Mouse (Mus musculus) lung, adult 2 months (tissue): Measurements from ENCODE around the gene Gm6583. TPM values are rescaled to one million over a fixed set of nuclear protein-coding genes. Genes with fewer than 3 reads are reported as not detected.

Experiments used
- DNase-seq: peaks from one replicate; pipeline ENCODE4 v3.0.0; 2022
- H3K4me1 ChIP-seq: fragments of 200-500 bp; 2 replicates; pipeline ENCODE4 v1.6.1; 2011; ENCODE audit warnings: low read length; ENCODE audit not compliant: control insufficient read depth, insufficient read depth
- H3K4me3 ChIP-seq: fragments of 200-500 bp; replicated peaks from 2 replicates; pipeline ENCODE3; 2011; ENCODE audit warnings: low read depth, mild to moderate bottlenecking, control low read depth, low read length; ENCODE audit errors: extremely low read depth
- CTCF ChIP-seq: fragments of 200-500 bp; IDR thresholded peaks from 2 replicates; pipeline ENCODE4 v1.5.1; 2011; ENCODE audit warnings: mild to moderate bottlenecking, low read length, control low read depth; ENCODE audit not compliant: insufficient read depth
- POLR2A ChIP-seq: fragments of 200-500 bp; IDR thresholded peaks from 2 replicates; pipeline ENCODE4 v1.6.1; 2011; ENCODE audit warnings: low read depth, mild to moderate bottlenecking, control low read depth, low read length, borderline replicate concordance; ENCODE audit errors: extremely low read depth
- WGBS: fragments of 180-500 bp; shearing (Covaris S2); methylation state at CpG from one replicate; pipeline ENCODE4 v1.1.7; 2018; 5-methylcytosine and 5-hydroxymethylcytosine counted together
- polyA plus RNA-seq: library from polyadenylated mRNA; depleted of rRNA; stranded (reverse); fragments of >200 nt; gene quantifications from 2 replicates; pipeline ENCODE4 v1.2.3, GENCODE M21; 2012; rRNA removed

Gm6583 gene
- 0.06 TPM in 1 of 2 replicates, not detected in the other for polyA plus RNA-seq

DNA sequence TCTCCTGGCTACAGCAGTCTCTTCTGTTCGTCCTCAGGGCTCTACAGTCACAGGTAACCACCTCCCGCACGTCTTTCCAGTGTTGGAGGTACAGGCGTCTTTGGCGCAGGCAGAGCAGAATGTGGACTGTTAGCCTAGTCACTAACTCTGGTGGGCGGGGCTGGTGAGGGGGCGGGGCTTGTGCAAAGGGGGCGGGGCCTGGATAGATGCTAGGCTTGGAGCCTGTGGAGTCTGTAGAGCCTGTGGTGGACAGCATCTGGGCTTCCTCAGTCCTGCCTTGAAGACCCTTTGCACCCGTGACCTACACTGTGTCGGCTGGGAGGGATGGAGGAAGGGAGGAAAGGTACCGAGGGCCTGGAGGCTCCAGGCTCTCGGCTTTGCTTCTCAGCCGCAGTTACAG is at the start of gene Gm6583:
Gene Gm6583, minus strand, starts transcription at position 124 of the 400 bp plus-strand sequence.
- 64% methylated on average over 13 of the region's 13 CpGs for WGBS

DNA sequence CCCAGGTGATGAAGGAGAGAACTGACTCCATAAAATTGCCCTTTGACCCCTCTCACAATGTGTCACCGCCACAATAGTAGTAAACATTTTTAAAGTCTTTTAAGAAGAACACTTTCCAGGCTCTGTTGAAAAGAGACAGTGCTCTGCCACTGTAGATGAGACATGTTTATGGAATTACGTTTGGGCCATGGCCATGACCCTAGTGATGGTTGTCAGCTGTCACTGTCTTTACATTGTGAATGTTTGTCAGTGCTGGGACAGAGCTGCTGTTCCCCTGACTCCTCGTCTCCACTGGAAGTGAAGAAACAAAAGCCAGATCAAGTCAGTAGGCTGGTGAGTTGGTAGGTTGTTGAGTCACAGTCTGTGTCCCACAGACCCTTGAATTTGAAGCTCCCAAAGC is 46.6 kb upstream of the Gm6583 start:
- Histone ChIP-seq H3K4me3 (no peak overlapping the region), H3K4me1 (no peaks in the 10 kb centered on the region)
- WGBS = 42% methylated on average over 3 of the region's 3 CpGs
- no peak for DNase-seq
- TF ChIP-seq CTCF (no peak), POLR2A (no peak)

More for the DNA sequence above, at the start of gene Gm6583:
- H3K4me3 ChIP-seq = no peak within 1 kb of the TSS
- no peak for DNase-seq
- TF ChIP-seq POLR2A (no peak), CTCF (no peak)
- peaks cover 4% of the 10 kb centered on the region; the same call in 1 of the 2 replicates for H3K4me1 ChIP-seq

DNA sequence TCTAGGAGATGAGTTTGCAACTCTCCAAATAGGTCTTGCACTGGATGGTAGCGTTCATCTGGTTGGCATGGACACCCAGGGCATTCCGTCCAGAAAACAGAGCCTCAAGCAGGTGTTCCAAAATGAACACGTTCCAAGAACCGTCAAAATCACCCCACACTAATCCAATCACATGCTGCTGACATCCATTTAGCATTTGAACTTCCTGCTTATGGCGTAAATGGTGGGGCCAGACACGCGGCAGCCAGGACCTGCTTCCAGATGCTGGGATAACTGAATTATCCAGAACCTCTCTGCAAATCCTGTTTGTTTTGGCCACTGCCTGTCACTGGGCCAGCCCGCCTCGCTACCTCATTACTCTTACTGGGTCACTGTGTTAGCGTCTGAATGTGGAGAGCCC is 43.5 kb upstream of the Gm6583 start:
- no peak overlapping the region for H3K4me3 ChIP-seq
- H3K4me1 ChIP-seq = no peaks in the 10 kb centered on the region
- WGBS = 48% methylated on average over 10 of the region's 10 CpGs
- TF ChIP-seq POLR2A (no peak), CTCF (no peak)
- DNase-seq = no peak

DNA sequence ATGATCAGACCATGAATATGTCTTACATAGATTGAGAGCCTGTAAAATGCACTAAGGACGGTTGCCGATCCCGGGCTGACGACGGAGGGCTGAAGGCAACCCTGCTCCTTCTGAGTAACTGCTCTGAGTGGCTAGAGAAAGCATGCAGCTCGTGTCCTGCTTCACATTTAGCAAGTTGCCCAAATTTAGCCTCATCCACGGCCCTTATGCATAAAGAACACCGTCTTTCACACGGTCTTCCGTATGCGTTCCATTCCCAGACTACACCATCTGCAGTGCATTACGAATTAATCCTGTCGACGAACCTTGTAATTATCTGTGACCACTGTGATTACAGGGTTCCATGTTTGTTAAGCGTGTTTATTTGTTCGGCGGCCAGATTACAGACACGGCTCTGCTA is 40.2 kb upstream of the Gm6583 start:
- 74% methylated on average over 18 of the region's 18 CpGs for WGBS
- Histone ChIP-seq H3K4me3 (no peak overlapping the region), H3K4me1 (no peaks in the 10 kb centered on the region)
- no peak for DNase-seq
- TF ChIP-seq POLR2A (no peak), CTCF (no peak)

DNA sequence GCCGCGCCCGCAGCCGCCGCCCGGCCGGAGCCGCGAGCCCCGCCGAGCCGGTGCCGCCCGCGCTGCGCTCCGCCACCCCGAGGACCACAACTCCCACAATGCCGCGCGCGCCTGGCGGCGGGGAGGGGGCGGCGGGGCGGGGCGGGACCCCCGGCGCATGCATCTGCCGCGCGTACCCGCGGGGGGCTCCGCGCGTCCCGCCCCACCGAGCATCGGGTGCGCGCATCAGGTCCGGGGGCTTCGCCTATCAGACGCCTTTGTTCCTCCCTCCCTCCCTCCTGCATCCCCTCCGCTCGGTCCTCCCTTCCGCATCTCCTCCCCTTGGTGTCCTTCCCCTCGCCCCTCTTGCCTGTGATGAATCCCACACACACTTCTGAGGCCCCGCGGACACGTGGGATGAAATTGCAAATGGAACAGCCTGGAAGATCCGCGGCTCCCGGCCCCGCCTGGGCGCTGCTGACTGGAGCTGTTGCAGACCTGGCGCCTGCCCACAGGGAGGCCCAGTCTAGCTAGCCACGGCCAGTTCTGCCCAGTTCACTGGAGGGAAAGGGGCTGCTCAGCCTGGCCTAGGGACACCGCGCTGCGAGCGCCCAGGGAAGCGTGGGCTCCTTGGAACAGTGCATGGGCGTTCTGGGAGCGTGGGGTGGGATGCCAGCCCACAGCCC is 39.1 kb upstream of the Gm6583 start, which contains the start of gene Asphd2:
Gene Asphd2, minus strand, starts transcription at position 88 of the 665 bp plus-strand sequence.
- Histone ChIP-seq H3K4me1 (no peaks in the 10 kb centered on the region), H3K4me3 (peak within 1 kb of the TSS; percentile 4)
- 5% methylated on average over 41 of the region's 67 CpGs for WGBS
- TF ChIP-seq CTCF (no peak), POLR2A (no peak)
- DNase-seq = no peak

DNA sequence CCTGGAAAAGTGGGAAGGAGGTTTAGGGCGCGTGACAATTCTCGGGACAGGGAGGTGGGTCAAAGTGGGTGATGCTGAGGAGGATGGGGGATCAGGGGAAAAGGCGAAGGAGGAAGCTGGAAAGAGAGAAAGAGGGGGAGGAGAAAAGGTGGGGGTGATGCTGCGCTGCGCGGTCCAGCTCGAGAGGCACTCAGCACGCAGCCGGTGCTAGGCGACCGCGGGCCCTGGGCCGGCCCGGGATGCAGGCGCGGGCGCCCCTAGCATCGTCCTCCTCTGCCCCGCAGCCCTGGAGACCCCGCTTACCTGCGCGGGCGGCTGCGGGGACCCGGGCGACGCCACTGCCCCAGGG is 38.6 kb upstream of the Gm6583 start:
- H3K4me1 ChIP-seq = no peaks in the 10 kb centered on the region
- 1% methylated on average over 28 of the region's 28 CpGs for WGBS
- H3K4me3 ChIP-seq = no peak overlapping the region
- no peak for DNase-seq
- no peak for TF ChIP-seq CTCF

DNA sequence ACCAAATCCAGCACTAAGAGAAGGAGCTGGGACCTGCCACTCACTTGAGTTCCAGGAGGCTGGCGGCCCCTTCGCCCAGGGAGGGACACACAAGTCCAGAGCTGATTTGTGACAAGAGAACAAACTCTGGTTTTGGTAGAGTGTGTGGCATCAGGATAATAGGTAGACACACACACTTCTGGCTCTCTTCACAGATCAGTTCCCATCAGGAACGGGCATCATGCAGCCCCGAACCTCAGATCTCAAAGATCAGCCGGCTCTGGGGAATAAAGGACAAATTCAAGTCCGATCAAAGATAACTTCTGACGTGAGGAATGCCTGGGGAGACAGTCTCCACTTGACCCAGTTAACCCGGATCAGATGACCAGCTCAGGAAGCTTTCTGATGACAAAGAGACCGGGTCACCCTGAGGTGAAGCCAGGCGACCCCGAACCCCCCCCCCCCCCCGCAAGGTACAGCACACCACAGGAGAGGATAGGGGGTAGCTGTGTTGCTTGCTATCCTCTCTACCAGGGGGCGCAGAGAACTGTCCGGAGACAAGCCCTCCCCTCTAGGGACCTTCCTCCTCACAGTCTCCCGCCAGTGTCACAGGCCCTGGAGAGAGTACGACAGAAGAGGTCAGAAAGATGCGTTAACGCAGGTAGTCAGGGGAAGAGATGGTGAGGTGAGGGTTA is 38.0 kb upstream of the Gm6583 start:
- Histone ChIP-seq H3K4me1 (no peaks in the 10 kb centered on the region), H3K4me3 (no peak overlapping the region)
- WGBS = 17% methylated on average over 18 of the region's 18 CpGs
- no peak for DNase-seq
- TF ChIP-seq POLR2A (no peak), CTCF (no peak)

DNA sequence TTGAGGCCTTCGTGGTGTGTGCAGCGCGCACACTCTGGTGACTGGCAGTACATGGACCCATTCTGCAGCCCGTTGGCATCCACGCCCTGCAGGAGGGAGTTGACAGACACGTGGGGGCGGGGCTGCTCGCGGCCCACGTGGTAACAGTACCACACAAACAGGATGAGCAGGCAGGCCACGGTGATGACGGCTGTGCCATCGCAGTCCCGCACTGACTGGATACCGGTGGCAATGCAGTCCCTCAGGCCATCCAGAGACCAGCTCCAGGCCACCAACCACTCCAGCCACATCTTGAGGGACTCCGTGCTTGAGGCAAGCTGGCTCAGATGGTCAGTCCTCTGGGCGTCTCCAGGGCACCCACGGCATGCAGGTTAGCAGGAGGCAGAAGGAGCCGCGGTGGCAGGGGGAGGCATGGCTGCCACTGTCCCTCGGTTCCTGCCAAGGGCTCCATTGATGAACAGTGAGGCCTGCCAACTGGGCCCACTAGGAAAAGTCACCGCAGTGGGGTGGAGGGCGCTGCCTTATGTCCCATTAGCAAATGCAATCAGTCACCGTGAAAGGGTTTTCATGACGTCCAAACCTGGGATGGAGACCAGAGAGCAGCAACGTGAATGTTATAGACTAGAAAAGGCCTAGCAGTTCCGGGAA is 36.0 kb upstream of the Gm6583 start:
- TF ChIP-seq CTCF = no peak
- TF ChIP-seq POLR2A = no peak
- H3K4me3 ChIP-seq = no peak overlapping the region
- DNase-seq = no peak
- WGBS = 65% methylated on average over 27 of the region's 27 CpGs
- no peaks in the 10 kb centered on the region for H3K4me1 ChIP-seq

DNA sequence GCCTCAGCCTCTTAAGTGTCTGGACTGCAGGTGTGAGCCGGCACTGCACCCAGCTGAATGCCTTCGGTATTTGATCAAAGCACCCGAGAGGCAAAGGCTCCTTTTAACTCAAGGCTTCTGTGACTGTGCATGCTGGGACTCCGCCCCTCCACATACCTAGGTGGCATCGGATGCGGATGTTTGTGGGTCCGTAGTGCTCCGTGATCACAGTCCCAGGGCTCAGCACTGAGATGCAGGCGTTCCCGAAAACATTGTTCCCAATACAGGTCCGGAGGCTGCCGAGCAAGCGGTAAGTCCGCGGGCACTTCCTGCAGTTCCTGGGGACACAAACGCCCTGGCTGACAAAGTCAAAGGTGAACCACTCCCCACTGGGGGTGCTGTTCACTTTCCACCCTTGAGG is 35.2 kb upstream of the Gm6583 start:
- WGBS = 51% methylated on average over 16 of the region's 16 CpGs
- Histone ChIP-seq H3K4me3 (no peak overlapping the region), H3K4me1 (no peaks in the 10 kb centered on the region)
- DNase-seq = no peak
- TF ChIP-seq POLR2A (no peak), CTCF (no peak)
